Mouse (Mus musculus): ENCODE data around the gene Dnajb14.

- TF ChIP-seq POLR2A (IDR thresholded peaks at IDR 0.05; ENCODE audit: insufficient read depth, low read depth, low read length) (no peak), CTCF (IDR thresholded peaks at IDR 0.05; ENCODE audit: insufficient read depth, low read depth, low read length) (no peak)
Measured at GRCm38 (mm10) chr3:137869395-137869794, 1.9 kb downstream of the Dnajb14 start.

Data from olfactory bulb, adult 2 months (tissue).